26 mouse cellular contexts compared by ENCODE assay signal in the genomic region with DNA sequence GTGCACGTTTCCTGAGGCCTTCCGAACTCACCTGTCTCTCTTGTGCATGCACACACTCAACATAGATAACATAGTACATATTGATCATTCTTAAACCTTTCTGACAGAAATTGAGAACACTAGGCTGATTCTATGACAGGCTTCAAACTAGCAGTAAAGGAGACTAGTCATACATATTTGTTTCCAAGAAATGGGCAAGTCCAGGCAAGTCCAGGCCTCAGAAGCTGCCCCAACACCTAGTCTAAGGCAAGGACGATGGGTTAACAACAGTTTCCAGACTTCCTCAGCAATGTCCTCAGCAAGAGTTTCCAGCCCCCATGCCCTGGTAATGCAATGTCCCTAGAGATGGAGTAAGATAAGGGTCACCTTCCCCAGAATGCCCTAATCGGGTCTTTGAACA. TPM values are rescaled to one million over a fixed set of nuclear protein-coding genes. Genes with fewer than 3 reads are reported as not detected.
DNase-seq lines count a peak whose midpoint lies in the region; ATAC-seq and TF ChIP-seq lines count a peak whose summit lies in the region.
"Had no signal": no experiment of that assay in that cellular context is flagged by ENCODE, and none has a peak within 500 bp of the region (broad histone marks: within the 10 kb centered on the region; RNA-seq: fewer than 3 reads in every experiment).

No protein-coding gene starts in this region.

- H3K4me1 ChIP-seq in forebrain, embryonic 11.5 days (replicated peaks; ENCODE audit: control insufficient read depth, insufficient read depth, low read length) = no peaks in the 10 kb centered on the region
- H3K4me1 ChIP-seq in forebrain, postnatal 0 days (ENCODE audit: insufficient read depth) = no peaks in the 10 kb centered on the region
- H3K4me1 ChIP-seq in heart, embryonic 13.5 days = peaks cover 85% of the 10 kb centered on the region
- 0 out of 2 replicates have a peak, but pooled peaks cover 2% of the 10 kb centered on the region for H3K4me1 ChIP-seq in kidney, adult 2 months (ENCODE audit: control insufficient read depth, insufficient read depth, low read length)
- H3K4me1 ChIP-seq: hindbrain, embryonic 13.5 days; neural tube, embryonic 12.5 days had no signal

- DNase-seq in forebrain, embryonic 11.5 days (ENCODE audit: low spot score) = peak; percentile 25
- no peak for DNase-seq in forebrain, postnatal 0 days
- DNase-seq in heart, adult 18-20 months = no peak
- DNase-seq in kidney, adult 2 months = no peak
- no peak for DNase-seq in kidney, postnatal 14 days
- DNase-seq: adrenal gland, adult 8-10 months; cerebellum, adult 2 months; gastrocnemius, postnatal 14 days; layer of hippocampus, postnatal 36 days; liver; lung, postnatal 14 days; midbrain, embryonic 14.5 days; right cerebral cortex, adult 18-20 months; right cerebral cortex, postnatal 4 days; thymus, adult 2 months; thymus, postnatal 36 days had no signal

- H3K9ac ChIP-seq in forebrain, embryonic 11.5 days (ENCODE audit: low read length) = no peak overlapping the region
- no peak overlapping the region for H3K9ac ChIP-seq in forebrain, postnatal 0 days
- H3K9ac ChIP-seq in heart, embryonic 13.5 days = peak overlapping the region; percentile 29; the same call in 1 of the 2 replicates
- H3K9ac ChIP-seq: forebrain, embryonic 13.5 days; hindbrain, embryonic 13.5 days; liver, embryonic 14.5 days; lung, embryonic 14.5 days; neural tube, embryonic 12.5 days had no signal

- H3K27ac ChIP-seq in forebrain, embryonic 11.5 days (ENCODE audit: low read depth, low read length) = no peak overlapping the region
- H3K27ac ChIP-seq in forebrain, postnatal 0 days (ENCODE audit: low read depth, low read length) = no peak overlapping the region
- peak overlapping the region; percentile 63 for H3K27ac ChIP-seq in heart, embryonic 13.5 days (replicated peaks)
- H3K27ac ChIP-seq in kidney, adult 2 months (ENCODE audit: insufficient read depth, low read depth, low read length) = peak overlapping the region; percentile 74
- H3K27ac ChIP-seq: forebrain, embryonic 13.5 days; hindbrain, embryonic 13.5 days; liver, embryonic 14.5 days; neural tube, embryonic 12.5 days had no signal

- peaks cover 56% of the 10 kb centered on the region for H3K79me2 ChIP-seq in myocyte (ENCODE audit: control insufficient read depth, insufficient read depth)

- no peak for TF ChIP-seq CTCF in forebrain, postnatal 0 days (IDR thresholded peaks at IDR 0.05; ENCODE audit: low read depth)
- TF ChIP-seq CTCF in kidney, adult 2 months (conservative IDR thresholded peaks at IDR 0.05; ENCODE audit: insufficient read depth, insufficient read length, low read depth, low read length) = no peak

- ATAC-seq in forebrain, embryonic 11.5 days (replicated peaks; ENCODE audit: low FRiP score) = no peak
- no peak for ATAC-seq in forebrain, postnatal 0 days
- no peak for ATAC-seq in heart, embryonic 13.5 days (ENCODE audit: extremely low read depth, insufficient number of reproducible peaks, low FRiP score, low TSS enrichment)
- ATAC-seq in monocyte, adult 5-6 weeks (replicated peaks; ENCODE audit: insufficient number of reproducible peaks, low FRiP score, low TSS enrichment, poor library complexity, severe bottlenecking) = no peak
- ATAC-seq: forebrain, embryonic 13.5 days; intestine, embryonic 16.5 days had no signal

- H3K4me2 ChIP-seq in forebrain, embryonic 11.5 days (ENCODE audit: low read depth, low read length, severe bottlenecking) = no peak overlapping the region
- no peak overlapping the region for H3K4me2 ChIP-seq in forebrain, postnatal 0 days (ENCODE audit: low read depth)
- H3K4me2 ChIP-seq in heart, embryonic 13.5 days = no peak overlapping the region
- peak overlapping the region; percentile 70 for H3K4me2 ChIP-seq in myocyte (ENCODE audit: low read depth)
- H3K4me2 ChIP-seq: forebrain, embryonic 13.5 days; hindbrain, embryonic 13.5 days; lung, embryonic 14.5 days; neural tube, embryonic 12.5 days had no signal

- WGBS in forebrain, embryonic 11.5 days = 88% methylated on average over 4 of the region's 4 CpGs
- WGBS in forebrain, postnatal 0 days = 95% methylated on average over 4 of the region's 4 CpGs
- 70% methylated on average over 4 of the region's 4 CpGs for WGBS in heart, embryonic 13.5 days
- 75% methylated on average over 4 of the region's 4 CpGs for WGBS in kidney, adult 2 months

- H3K36me3 ChIP-seq in forebrain, embryonic 11.5 days (ENCODE audit: control insufficient read depth, insufficient read depth, low read length) = no peaks in the 10 kb centered on the region
- no peaks in the 10 kb centered on the region for H3K36me3 ChIP-seq in forebrain, postnatal 0 days (ENCODE audit: insufficient read depth)
- H3K36me3 ChIP-seq in heart, embryonic 13.5 days = peaks cover 90% of the 10 kb centered on the region
- H3K36me3 ChIP-seq in kidney, adult 2 months (ENCODE audit: control insufficient read depth, insufficient read depth, low read length) = no peaks in the 10 kb centered on the region
- peaks cover 18% of the 10 kb centered on the region for H3K36me3 ChIP-seq in myocyte (ENCODE audit: control insufficient read depth, insufficient read depth)
- H3K36me3 ChIP-seq: G1E; hindbrain, embryonic 13.5 days; neural tube, embryonic 12.5 days had no signal

- no peak overlapping the region for H3ac ChIP-seq in myocyte (ENCODE audit: control insufficient read depth, insufficient read length)

- TF ChIP-seq POLR2A in kidney, adult 2 months (IDR thresholded peaks at IDR 0.05; ENCODE audit: low read depth, low read length) = no peak
- no peak for TF ChIP-seq POLR2A in myocyte (IDR thresholded peaks at IDR 0.05; ENCODE audit: insufficient read length, low read depth)

- H3K4me3 ChIP-seq in forebrain, embryonic 11.5 days (ENCODE audit: low read depth, low read length) = no peak overlapping the region
- no peak overlapping the region for H3K4me3 ChIP-seq in forebrain, postnatal 0 days (ENCODE audit: low read depth, low read length)
- H3K4me3 ChIP-seq in heart, embryonic 13.5 days = no peak overlapping the region
- H3K4me3 ChIP-seq in kidney, adult 2 months (ENCODE audit: insufficient read depth, low read depth, low read length) = no peak overlapping the region
- no peak overlapping the region for H3K4me3 ChIP-seq in myocyte
- H3K4me3 ChIP-seq: forebrain, embryonic 13.5 days; hindbrain, embryonic 13.5 days; neural tube, embryonic 12.5 days had no signal

- no peaks in the 10 kb centered on the region for H3K27me3 ChIP-seq in forebrain, embryonic 11.5 days (ENCODE audit: control insufficient read depth, insufficient read depth, low read length)
- H3K27me3 ChIP-seq in forebrain, postnatal 0 days (ENCODE audit: insufficient read depth, low read length) = no peaks in the 10 kb centered on the region
- H3K27me3 ChIP-seq in heart, embryonic 13.5 days (replicated peaks) = no peaks in the 10 kb centered on the region
- H3K27me3 ChIP-seq in kidney, adult 2 months (replicated peaks; ENCODE audit: control insufficient read depth, insufficient read depth, low read length) = no peaks in the 10 kb centered on the region
- no peaks in the 10 kb centered on the region for H3K27me3 ChIP-seq in myocyte (ENCODE audit: control insufficient read depth, insufficient read depth, insufficient read length)
- H3K27me3 ChIP-seq: forebrain, embryonic 13.5 days; hindbrain, embryonic 13.5 days; neural tube, embryonic 12.5 days had no signal

- no peaks in the 10 kb centered on the region for H3K9me3 ChIP-seq in forebrain, embryonic 11.5 days (ENCODE audit: control insufficient read depth, low read length)
- H3K9me3 ChIP-seq in forebrain, postnatal 0 days (ENCODE audit: low read length) = no peaks in the 10 kb centered on the region
- no peaks in the 10 kb centered on the region for H3K9me3 ChIP-seq in heart, embryonic 13.5 days
- H3K9me3 ChIP-seq: forebrain, embryonic 13.5 days; G1E; hindbrain, embryonic 13.5 days; neural tube, embryonic 12.5 days had no signal

TF ChIP-seq in myocyte, 11 proteins besides CTCF, POLR2A, EP300 and RAD21 (continues in another document):
- TF ChIP-seq MYOG (IDR thresholded peaks at IDR 0.05; ENCODE audit: control insufficient read depth in 1 of 3, insufficient read depth in 1 of 3, insufficient read length in 2 of 3, low read depth in 2 of 3) (no peak), CEBPB (IDR thresholded peaks at IDR 0.05; ENCODE audit: insufficient read depth, poor library complexity, severe bottlenecking) (no peak), REST (IDR thresholded peaks at IDR 0.05; ENCODE audit: insufficient read depth, insufficient read length) (no peak), E2F4 (IDR thresholded peaks at IDR 0.05; ENCODE audit: insufficient read depth) (no peak), MAX (IDR thresholded peaks at IDR 0.05; ENCODE audit: low read depth) (no peak)

RNA-seq across cellular contexts. Expression of gene AI597479, which starts 45.3 kb away (rescaled TPM):
- 38.3 and 41.8 TPM in 2 replicates for polyA plus RNA-seq in forebrain, embryonic 11.5 days (2014; fragmentation: Nextera tagmentation; extraction: Ambion mirVana)
- 45.7 and 46.7 TPM in 2 replicates for total RNA-seq in forebrain, postnatal 0 days (2014; rRNA removed)
- 28.4 and 37.0 TPM in 2 replicates for polyA plus RNA-seq in forebrain, postnatal 0 days (2015; fragmentation: Nextera tagmentation; extraction: Ambion mirVana)
- 20.4 and 21.7 TPM in 2 replicates for polyA plus RNA-seq in heart, embryonic 13.5 days (2015; fragmentation: Nextera tagmentation; extraction: Ambion mirVana)
- 10 to 100 TPM; 21.5 to 24.2 TPM for total RNA-seq in heart, adult 18-20 months (2021)
- polyA plus RNA-seq in kidney, adult 2 months (2012; rRNA removed) = 4.0 and 5.0 TPM in 2 replicates
- 12.0 TPM for polyA plus RNA-seq in myocyte (2012; fragmentation: generic; extraction: Trizol)
- total RNA-seq in monocyte, adult 5-6 weeks (2017) = 10.1 to 14.1 TPM (median 11.9 TPM) in 3 replicates

RNA-seq across cellular contexts. Expression of gene Tgfbrap1, which starts 45.4 kb away (rescaled TPM):
- 17.3 and 17.6 TPM in 2 replicates for polyA plus RNA-seq in forebrain, embryonic 11.5 days (2014; fragmentation: Nextera tagmentation; extraction: Ambion mirVana)
- 32.8 and 39.3 TPM in 2 replicates for total RNA-seq in forebrain, postnatal 0 days (2014; rRNA removed)
- 12.8 and 15.8 TPM in 2 replicates for polyA plus RNA-seq in forebrain, postnatal 0 days (2015; fragmentation: Nextera tagmentation; extraction: Ambion mirVana)
- 6.2 and 7.0 TPM in 2 replicates for polyA plus RNA-seq in heart, embryonic 13.5 days (2015; fragmentation: Nextera tagmentation; extraction: Ambion mirVana)
- 10 to 100 TPM; 14.2 to 15.1 TPM for total RNA-seq in heart, adult 18-20 months (2021)
- polyA plus RNA-seq in kidney, adult 2 months (2012; rRNA removed) = 33.4 and 35.1 TPM in 2 replicates
- 12.8 TPM for polyA plus RNA-seq in myocyte (2012; fragmentation: generic; extraction: Trizol)
- 15.7 to 28.4 TPM (median 25.9 TPM) in 3 replicates for total RNA-seq in monocyte, adult 5-6 weeks (2017)

RNA-seq across cellular contexts. Expression of gene Fhl2, which starts 53.0 kb away (rescaled TPM):
- polyA plus RNA-seq in forebrain, embryonic 11.5 days (2014; fragmentation: Nextera tagmentation; extraction: Ambion mirVana) = 4.0 and 4.6 TPM in 2 replicates
- 32.1 and 33.1 TPM in 2 replicates for total RNA-seq in forebrain, postnatal 0 days (2014; rRNA removed)
- polyA plus RNA-seq in forebrain, postnatal 0 days (2015; fragmentation: Nextera tagmentation; extraction: Ambion mirVana) = 23.1 and 27.8 TPM in 2 replicates
- polyA plus RNA-seq in heart, embryonic 13.5 days (2015; fragmentation: Nextera tagmentation; extraction: Ambion mirVana) = 228 and 259 TPM in 2 replicates
- 1,000 to 10,000 TPM; 1,612 to 1,845 TPM for total RNA-seq in heart, adult 18-20 months (2021)
- 45.3 and 48.1 TPM in 2 replicates for polyA plus RNA-seq in kidney, adult 2 months (2012; rRNA removed)
- 58.2 TPM for polyA plus RNA-seq in myocyte (2012; fragmentation: generic; extraction: Trizol)
- total RNA-seq in monocyte, adult 5-6 weeks (2017) = 8.1 to 18.7 TPM (median 13.8 TPM) in 3 replicates
- polyA plus RNA-seq: G1E had no signal

Comparison
In these comparisons a context has a peak if more than half of its experiments do, and no peak if none do; other contexts are left out.
1. H3K27ac ChIP-seq: peak in heart, embryonic 13.5 days (single experiment) and kidney, adult 2 months (single experiment); none in forebrain, embryonic 11.5 days (single experiment) and forebrain, postnatal 0 days (single experiment).